Mouse (Mus musculus) NIH3T3 (cell line): ENCODE data around the gene Keap1.
"Not testable (repeated sequence)": the region's sequence is repeated elsewhere in the genome, so short reads cannot be mapped to it uniquely, and the experiment has no call there.

Experiments used
- DNase-seq: peaks from one replicate; pipeline ENCODE4 v3.0.0-alpha.2; 2012; ENCODE audit warnings: low read depth

Gene Keap1

GRCm38 (mm10) chr9:21231551-21231950 lies 7.6 kb downstream of the Keap1 start:
- no peak for DNase-seq

- no peak for DNase-seq
These were observed 11.8 kb downstream of the Keap1 start for GRCm38 (mm10) chr9:21227342-21227741.

- DNase-seq, result no peak
These were observed 13.8 kb downstream of the Keap1 start for GRCm38 (mm10) chr9:21225415-21225758.

- peak; percentile 84 for DNase-seq
These were observed 14.4 kb downstream of the Keap1 start for GRCm38 (mm10) chr9:21224576-21225414.

- DNase-seq, result no peak
These were observed 15.3 kb downstream of the Keap1 start for GRCm38 (mm10) chr9:21223906-21224305.

- not testable (repeated sequence) for DNase-seq
These were observed 15.7 kb downstream of the Keap1 start for GRCm38 (mm10) chr9:21223490-21223889.

- peak; percentile 72 for DNase-seq
These were observed 17.7 kb downstream of the Keap1 start for GRCm38 (mm10) chr9:21221383-21221929.

- DNase-seq, result peak; percentile 53
These were observed 18.4 kb downstream of the Keap1 start for GRCm38 (mm10) chr9:21220490-21221382.

- DNase-seq, result peak; percentile 29
These were observed 19.3 kb downstream of the Keap1 start for GRCm38 (mm10) chr9:21219820-21220219.

GRCm38 (mm10) chr9:21216050-21216841 lies 22.9 kb downstream of the Keap1 start:
- DNase-seq, result no peak

GRCm38 (mm10) chr9:21213617-21214190 lies 25.5 kb downstream of the Keap1 start:
- DNase-seq, result peak; percentile 41

GRCm38 (mm10) chr9:21211624-21212023 lies 27.5 kb downstream of the Keap1 start:
- DNase-seq, result no peak

GRCm38 (mm10) chr9:21210821-21211220 lies 28.3 kb downstream of the Keap1 start:
- DNase-seq, result no peak

GRCm38 (mm10) chr9:21208626-21209025 lies 30.5 kb downstream of the Keap1 start:
- no peak for DNase-seq

- DNase-seq, result no peak
These were observed 32.3 kb downstream of the Keap1 start for GRCm38 (mm10) chr9:21206848-21207247.

- no peak for DNase-seq
These were observed 34.5 kb downstream of the Keap1 start for GRCm38 (mm10) chr9:21204528-21205272.

GRCm38 (mm10) chr9:21204156-21204527 lies 35.0 kb downstream of the Keap1 start:
- no peak for DNase-seq

GRCm38 (mm10) chr9:21198960-21199359 lies 40.2 kb downstream of the Keap1 start:
- DNase-seq, result no peak

- DNase-seq, result no peak
These were observed 41.2 kb downstream of the Keap1 start for GRCm38 (mm10) chr9:21197981-21198380.

- DNase-seq, result no peak
These were observed 42.4 kb downstream of the Keap1 start for GRCm38 (mm10) chr9:21196521-21197433.
